Mouse (Mus musculus): Measurements from ENCODE around the gene Ackr2. TPM values are rescaled to one million over a fixed set of nuclear protein-coding genes. Genes with fewer than 3 reads are reported as not detected.

Gene Ackr2
- polyA plus RNA-seq, 1 experiment from 2014 or later = 2.2 TPM

- Histone ChIP-seq H3K36me3 (no peaks in the 10 kb centered on the region), H3K27ac (no peak overlapping the region), H3K9me3 (no peaks in the 10 kb centered on the region), H3K4me3 (replicated peaks) (no peak overlapping the region), H3K9ac (replicated peaks) (no peak overlapping the region), H3K4me1 (replicated peaks) (no peaks in the 10 kb centered on the region), H3K4me2 (replicated peaks) (no peak overlapping the region), H3K27me3 (no peaks in the 10 kb centered on the region)
- WGBS = 82% methylated on average over 8 of the region's 8 CpGs
- ATAC-seq = no peak
Measured at GRCm38 (mm10) chr9:121925959-121926358, 27.8 kb downstream of the Ackr2 start.

GRCm38 (mm10) chr9:121926634-121927405 is 28.7 kb downstream of the Ackr2 start:
- H3K9me3 ChIP-seq = no peaks in the 10 kb centered on the region
- H3K27me3 ChIP-seq = no peaks in the 10 kb centered on the region
- H3K9ac ChIP-seq (replicated peaks) = no peak overlapping the region
- no peak for ATAC-seq
- H3K36me3 ChIP-seq = no peaks in the 10 kb centered on the region
- WGBS = 73% methylated on average over 11 of the region's 11 CpGs
- H3K4me3 ChIP-seq (replicated peaks) = no peak overlapping the region
- H3K4me1 ChIP-seq (replicated peaks) = no peaks in the 10 kb centered on the region
- H3K27ac ChIP-seq = no peak overlapping the region
- no peak overlapping the region for H3K4me2 ChIP-seq (replicated peaks)

DNA sequence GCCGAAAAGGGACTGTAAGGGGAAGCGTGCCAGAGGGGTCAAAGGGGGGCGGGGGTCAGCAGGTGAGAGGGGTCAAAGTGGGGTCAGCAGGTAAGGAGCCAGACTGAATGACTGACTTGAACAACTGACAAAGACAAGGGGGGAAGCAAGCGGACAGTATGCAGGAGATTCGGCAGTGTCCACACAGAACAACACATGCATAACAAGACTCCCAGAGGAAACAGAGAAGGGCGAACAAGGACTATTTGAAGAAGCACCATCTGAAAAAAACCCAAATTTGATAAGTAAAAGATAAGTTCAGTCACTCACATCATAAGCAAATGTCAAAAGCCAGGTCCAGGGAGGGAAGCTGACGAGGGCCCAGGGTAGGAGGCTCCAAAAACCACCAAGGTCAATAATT is 29.6 kb downstream of the Ackr2 start:
- Histone ChIP-seq H3K27ac (no peak overlapping the region), H3K4me1 (replicated peaks) (no peaks in the 10 kb centered on the region), H3K4me2 (replicated peaks) (no peak overlapping the region), H3K27me3 (no peaks in the 10 kb centered on the region), H3K9me3 (no peaks in the 10 kb centered on the region), H3K4me3 (replicated peaks) (no peak overlapping the region), H3K9ac (replicated peaks) (no peak overlapping the region), H3K36me3 (no peaks in the 10 kb centered on the region)
- ATAC-seq = no peak
- 87% methylated on average over 7 of the region's 7 CpGs for WGBS

- Histone ChIP-seq H3K36me3 (no peaks in the 10 kb centered on the region), H3K4me2 (replicated peaks) (no peak overlapping the region), H3K4me1 (replicated peaks) (no peaks in the 10 kb centered on the region), H3K9me3 (no peaks in the 10 kb centered on the region), H3K27me3 (no peaks in the 10 kb centered on the region), H3K27ac (no peak overlapping the region), H3K9ac (replicated peaks) (no peak overlapping the region), H3K4me3 (replicated peaks) (no peak overlapping the region)
- WGBS = 23% methylated on average over 2 of the region's 2 CpGs
- ATAC-seq = no peak; the same call in 1 of the 2 replicates
Measured at GRCm38 (mm10) chr9:121928498-121928897, 30.3 kb downstream of the Ackr2 start.

DNA sequence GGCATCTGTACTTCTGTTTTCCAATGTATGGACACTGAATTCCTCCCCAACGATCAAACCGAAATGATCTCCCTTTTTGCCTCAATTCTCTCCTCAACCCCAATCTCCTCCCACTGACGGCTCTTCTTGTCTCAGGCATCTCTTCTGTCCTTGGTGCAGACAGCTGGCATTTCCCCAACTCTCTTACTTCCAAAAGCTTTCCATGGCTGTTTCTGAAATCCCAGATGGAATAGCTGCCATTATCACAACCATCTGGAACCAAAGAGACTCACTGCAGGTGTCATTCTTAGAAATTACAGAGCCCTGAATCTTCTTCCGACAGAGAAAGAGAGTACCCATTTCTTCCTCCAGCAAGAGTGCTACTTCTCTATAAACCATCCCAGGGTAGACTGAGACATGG is 36.7 kb downstream of the Ackr2 start:
- Histone ChIP-seq H3K9ac (replicated peaks) (no peak overlapping the region), H3K27ac (no peak overlapping the region), H3K27me3 (peaks cover 5% of the 10 kb centered on the region; the same call in 1 of the 2 replicates), H3K36me3 (no peaks in the 10 kb centered on the region), H3K4me2 (replicated peaks) (no peak overlapping the region), H3K4me3 (replicated peaks) (no peak overlapping the region), H3K9me3 (no peaks in the 10 kb centered on the region), H3K4me1 (replicated peaks) (0 out of 2 replicates have a peak, but pooled peaks cover 2% of the 10 kb centered on the region)
- 88% methylated on average over 4 of the region's 4 CpGs for WGBS
- ATAC-seq = no peak

- Histone ChIP-seq H3K4me3 (replicated peaks) (peak overlapping the region; percentile 43), H3K4me1 (replicated peaks) (0 out of 2 replicates have a peak, but pooled peaks cover 2% of the 10 kb centered on the region), H3K27me3 (peaks cover 5% of the 10 kb centered on the region; the same call in 1 of the 2 replicates), H3K36me3 (no peaks in the 10 kb centered on the region), H3K27ac (no peak overlapping the region; the same call in 1 of the 2 replicates), H3K4me2 (replicated peaks) (peak overlapping the region; percentile 55), H3K9ac (replicated peaks) (no peak overlapping the region), H3K9me3 (no peaks in the 10 kb centered on the region)
- WGBS = 60% methylated on average over 1 of the region's 1 CpGs
- ATAC-seq = peak; percentile 83
Measured at GRCm38 (mm10) chr9:121936952-121937351, 38.8 kb downstream of the Ackr2 start.

DNA sequence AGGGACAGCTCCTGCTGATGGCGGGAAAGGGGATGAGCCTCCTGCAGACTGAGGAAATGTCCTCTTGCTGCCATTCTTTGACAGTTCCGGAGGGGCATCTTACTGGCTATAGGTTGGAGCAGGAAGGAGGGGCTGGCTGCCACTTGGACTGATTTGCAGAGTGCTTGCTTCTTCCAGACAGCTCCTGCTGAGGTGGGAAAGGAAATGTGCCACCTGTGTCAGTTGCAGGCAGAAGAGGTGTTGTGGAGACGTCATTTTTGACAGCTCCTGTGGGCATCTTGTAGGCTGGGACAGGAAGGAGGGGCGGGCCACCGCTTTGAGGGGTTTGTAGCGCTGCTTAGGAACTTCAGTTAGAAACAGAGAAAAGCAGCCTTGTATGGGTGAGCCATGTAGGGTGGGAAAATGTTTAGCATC is 39.3 kb downstream of the Ackr2 start:
- Histone ChIP-seq H3K4me3 (replicated peaks) (peak overlapping the region; percentile 43), H3K27me3 (peaks cover 5% of the 10 kb centered on the region; the same call in 1 of the 2 replicates), H3K9ac (replicated peaks) (peak overlapping the region; percentile 58), H3K36me3 (no peaks in the 10 kb centered on the region), H3K4me2 (replicated peaks) (peak overlapping the region; percentile 55), H3K27ac (peak overlapping the region; percentile 4), H3K4me1 (replicated peaks) (0 out of 2 replicates have a peak, but pooled peaks cover 2% of the 10 kb centered on the region), H3K9me3 (no peaks in the 10 kb centered on the region)
- WGBS = 55% methylated on average over 6 of the region's 6 CpGs
- ATAC-seq = peak; percentile 63

- Histone ChIP-seq H3K36me3 (no peaks in the 10 kb centered on the region), H3K27me3 (peaks cover 5% of the 10 kb centered on the region; the same call in 1 of the 2 replicates), H3K27ac (peak overlapping the region; percentile 4), H3K4me2 (replicated peaks) (peak overlapping the region; percentile 55), H3K4me1 (replicated peaks) (0 out of 2 replicates have a peak, but pooled peaks cover 2% of the 10 kb centered on the region), H3K9me3 (no peaks in the 10 kb centered on the region), H3K4me3 (replicated peaks) (peak overlapping the region; percentile 43), H3K9ac (replicated peaks) (peak overlapping the region; percentile 58)
- 56% methylated on average over 21 of the region's 21 CpGs for WGBS
- ATAC-seq = peak; percentile 77
Measured at GRCm38 (mm10) chr9:121937944-121938355, 39.8 kb downstream of the Ackr2 start.

DNA sequence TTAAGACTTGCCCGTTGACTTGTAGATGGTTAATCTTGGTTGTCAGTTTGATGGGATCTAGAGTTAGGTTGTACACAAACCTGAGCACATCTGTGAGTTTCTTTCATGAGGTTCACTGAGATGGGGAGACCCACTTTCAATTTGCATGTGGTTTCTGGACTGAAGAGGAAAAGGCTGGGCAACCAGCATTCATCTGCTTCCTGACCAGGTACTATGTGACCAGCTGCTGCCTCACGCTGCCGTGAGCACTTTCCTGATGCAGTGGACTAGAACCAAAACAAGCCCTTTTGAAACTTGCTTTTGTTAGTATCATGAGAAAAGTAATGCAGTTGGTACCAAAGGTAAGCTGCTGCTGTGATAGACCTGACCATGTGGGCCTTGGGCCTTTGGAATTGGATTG is 44.9 kb downstream of the Ackr2 start:
- Histone ChIP-seq H3K36me3 (no peaks in the 10 kb centered on the region), H3K4me1 (replicated peaks) (0 out of 2 replicates have a peak, but pooled peaks cover 2% of the 10 kb centered on the region), H3K4me3 (replicated peaks) (no peak overlapping the region), H3K9me3 (no peaks in the 10 kb centered on the region), H3K27me3 (no peaks in the 10 kb centered on the region), H3K27ac (no peak overlapping the region), H3K9ac (replicated peaks) (no peak overlapping the region), H3K4me2 (replicated peaks) (no peak overlapping the region)
- WGBS = 88% methylated on average over 3 of the region's 3 CpGs
- ATAC-seq = no peak

GRCm38 (mm10) chr9:121943628-121944027 is 45.5 kb downstream of the Ackr2 start:
- ATAC-seq = no peak
- no peak overlapping the region for H3K4me2 ChIP-seq (replicated peaks)
- 86% methylated on average over 3 of the region's 3 CpGs for WGBS

DNA sequence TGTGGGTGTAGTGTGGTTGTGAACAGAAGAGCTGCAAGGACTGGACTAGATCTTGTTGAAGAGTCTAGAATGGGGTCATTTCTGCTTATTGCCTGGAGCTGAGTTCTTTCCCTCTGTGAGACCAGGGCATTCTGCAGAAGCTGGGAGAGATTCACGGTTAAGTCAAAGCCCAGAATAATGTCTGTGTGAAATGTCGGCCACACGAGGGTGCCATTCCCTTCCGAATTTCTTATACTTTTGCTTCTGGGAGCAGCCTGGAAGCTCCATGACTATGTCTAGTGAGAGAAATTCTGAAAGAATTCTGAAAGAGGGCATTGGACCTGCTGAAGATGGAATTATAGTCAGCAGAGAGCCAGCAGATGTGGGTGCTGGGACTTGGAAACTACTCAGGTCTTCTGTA is 49.6 kb downstream of the Ackr2 start:
- Histone ChIP-seq H3K4me3 (replicated peaks) (no peak overlapping the region), H3K27me3 (no peaks in the 10 kb centered on the region), H3K9ac (replicated peaks) (no peak overlapping the region), H3K4me2 (replicated peaks) (no peak overlapping the region), H3K9me3 (no peaks in the 10 kb centered on the region), H3K27ac (no peak overlapping the region), H3K36me3 (no peaks in the 10 kb centered on the region), H3K4me1 (replicated peaks) (peaks cover 11% of the 10 kb centered on the region)
- ATAC-seq = peak; percentile 41; the same call in 1 of the 2 replicates
- WGBS = 9% methylated on average over 4 of the region's 4 CpGs

More at GRCm38 (mm10) chr9:121943628-121944027, 45.5 kb downstream of the Ackr2 start:
- Histone ChIP-seq H3K4me1 (replicated peaks) (0 out of 2 replicates have a peak, but pooled peaks cover under 1% of the 10 kb centered on the region), H3K27ac (no peak overlapping the region), H3K4me3 (replicated peaks) (no peak overlapping the region), H3K27me3 (no peaks in the 10 kb centered on the region), H3K9me3 (no peaks in the 10 kb centered on the region), H3K9ac (replicated peaks) (no peak overlapping the region), H3K36me3 (no peaks in the 10 kb centered on the region)

GRCm38 (mm10) chr9:121948431-121948830 is 50.3 kb downstream of the Ackr2 start:
- Histone ChIP-seq H3K4me3 (replicated peaks) (no peak overlapping the region), H3K4me2 (replicated peaks) (no peak overlapping the region), H3K9me3 (no peaks in the 10 kb centered on the region), H3K9ac (replicated peaks) (no peak overlapping the region), H3K27ac (no peak overlapping the region), H3K4me1 (replicated peaks) (peaks cover 11% of the 10 kb centered on the region), H3K27me3 (no peaks in the 10 kb centered on the region), H3K36me3 (no peaks in the 10 kb centered on the region)
- 83% methylated on average over 4 of the region's 4 CpGs for WGBS
- ATAC-seq = no peak

Measured in midbrain, embryonic 13.5 days (tissue).